Mouse (Mus musculus) testis, adult 2 months (tissue): Measurements from ENCODE around the gene Mcm6.

Experiments
- CTCF ChIP-seq: fragments of 200-500 bp; IDR thresholded peaks from 2 replicates; pipeline ENCODE4 v1.5.1; 2012; ENCODE audit warnings: low read depth, mild to moderate bottlenecking, inconsistent platforms, low read length, moderate library complexity; ENCODE audit not compliant: control insufficient read depth, insufficient read depth, insufficient replicate concordance
- POLR2A ChIP-seq: fragments of 200-500 bp; IDR thresholded peaks from 2 replicates; pipeline ENCODE4 v1.6.1; 2012; ENCODE audit warnings: low read depth, mild to moderate bottlenecking, inconsistent platforms, low read length, moderate library complexity; ENCODE audit not compliant: control insufficient read depth

DNA sequence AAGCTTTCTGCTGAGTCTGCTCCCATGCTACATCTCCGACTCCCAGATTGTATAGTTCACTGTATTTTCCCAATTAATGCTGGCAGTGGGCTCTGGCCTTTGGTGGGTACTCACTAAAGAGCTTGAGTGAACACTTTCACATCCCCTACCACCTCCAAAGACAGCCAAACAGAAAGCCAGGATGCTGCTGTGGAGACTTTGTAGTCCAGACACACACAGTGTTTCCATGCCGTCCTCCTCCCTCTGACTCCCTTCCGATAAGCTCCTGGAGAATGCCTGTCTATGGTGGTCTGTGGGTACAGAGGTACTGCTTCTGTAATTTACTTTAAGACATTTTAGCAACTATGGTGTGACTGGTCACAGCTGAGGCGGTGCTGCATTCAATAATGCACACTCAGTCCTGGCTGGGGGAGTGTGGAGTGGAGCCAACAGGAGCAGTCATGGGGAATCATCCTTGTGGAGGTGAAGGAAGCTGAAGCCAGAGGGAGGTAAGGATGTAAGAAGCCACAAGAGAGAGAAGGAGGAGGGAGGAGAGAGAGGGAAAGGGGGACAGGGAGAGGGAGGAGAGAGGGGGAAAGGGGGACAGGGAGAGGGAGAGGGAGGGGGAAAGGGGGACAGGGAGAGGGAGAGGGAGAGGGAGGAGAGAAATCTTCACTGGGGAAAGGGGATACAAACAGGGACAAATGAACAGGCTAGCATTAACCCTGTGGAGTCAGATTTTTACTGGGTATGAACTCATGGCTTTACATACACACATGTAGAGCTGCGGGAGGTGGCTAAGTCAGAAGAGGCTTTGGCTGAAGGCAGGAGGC is 63.5 kb downstream of the Mcm6 start:
- TF ChIP-seq CTCF (no peak), POLR2A (no peak)
